Mouse (Mus musculus) heart, postnatal 36 days (tissue): ENCODE results near the gene Cpn1. TPM values are rescaled to one million over a fixed set of nuclear protein-coding genes. Genes with fewer than 3 reads are reported as not detected.

ENCODE experiments used
- DNase-seq, 2 experiments: peaks; one replicate each; pipeline ENCODE4 v3.0.0; 2021 to 2022
- intact Hi-C: fragments of 180-260 bp; cut with DNase I; formaldehyde crosslinking; loops from one replicate; pipeline ENCODE4 v1.15.1; 2025
- total RNA-seq, 2 experiments: library from RNA; stranded (reverse); gene quantifications; 2 replicates each; pipeline ENCODE4 v1.2.3; 2021

The Cpn1 gene
- under 1 TPM in 1 of 2 experiments, not detected in 1; 0.19 TPM for total RNA-seq

DNA sequence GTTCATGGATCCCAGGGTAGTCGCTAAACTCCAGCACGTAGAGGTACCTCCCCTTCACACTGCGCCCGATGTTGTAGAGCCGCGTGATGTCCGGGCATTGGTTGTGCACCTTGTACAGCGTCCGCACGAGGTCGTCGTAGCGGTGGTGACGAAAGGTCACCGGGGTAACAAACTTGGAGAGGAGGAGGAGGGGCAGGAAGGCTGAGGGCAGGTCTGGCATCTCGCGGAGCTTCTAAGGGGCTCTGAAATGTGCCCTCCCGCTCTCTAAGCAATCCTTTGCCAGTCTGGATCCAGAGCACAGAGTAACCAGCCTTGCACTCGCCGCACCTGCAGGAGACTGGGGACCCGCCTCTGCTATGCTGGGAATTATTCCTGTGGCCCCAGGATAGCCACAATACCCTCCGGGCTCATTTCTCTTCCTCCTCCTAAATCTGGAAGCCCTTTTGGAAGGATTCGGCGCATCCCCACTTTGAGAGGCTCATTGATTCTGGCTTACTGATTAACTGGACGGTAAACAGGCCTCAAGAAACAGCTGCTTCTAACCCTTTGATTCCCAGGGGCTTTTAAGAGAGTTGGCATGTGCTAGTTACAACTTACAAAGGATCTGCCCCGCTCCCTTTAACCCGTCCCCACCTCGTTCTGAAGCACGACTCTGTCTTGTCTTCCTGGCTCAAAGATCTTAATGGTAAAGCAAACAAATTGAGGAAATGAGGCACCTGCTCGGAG is at the start of gene Cpn1:
Cpn1 (minus strand) TSS at position 488 of the 726 bp plus-strand sequence.
- no peak for DNase-seq
- intact Hi-C loops: no loop called here

DNA sequence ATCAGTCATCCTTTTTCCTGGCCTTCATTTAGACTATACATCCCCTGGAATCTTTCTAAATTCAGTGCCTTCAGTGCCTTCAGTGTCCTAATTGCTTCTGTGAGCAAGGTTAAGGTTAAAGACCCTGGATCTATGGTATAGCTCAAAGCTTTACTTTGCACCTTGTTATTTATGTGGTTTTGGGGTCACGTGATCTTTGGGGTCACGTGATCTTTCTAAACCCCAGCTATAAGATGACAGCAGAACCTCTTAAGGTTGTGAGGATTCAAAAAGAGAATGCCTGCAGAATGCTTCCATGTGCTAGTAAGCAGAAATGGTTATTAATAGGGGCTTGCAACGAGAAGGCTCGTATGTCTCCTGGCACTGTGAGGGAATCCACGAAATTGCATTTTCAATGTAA is 47.0 kb upstream of the Cpn1 start:
- intact Hi-C loops: no loop called here
- no peak for DNase-seq

DNA sequence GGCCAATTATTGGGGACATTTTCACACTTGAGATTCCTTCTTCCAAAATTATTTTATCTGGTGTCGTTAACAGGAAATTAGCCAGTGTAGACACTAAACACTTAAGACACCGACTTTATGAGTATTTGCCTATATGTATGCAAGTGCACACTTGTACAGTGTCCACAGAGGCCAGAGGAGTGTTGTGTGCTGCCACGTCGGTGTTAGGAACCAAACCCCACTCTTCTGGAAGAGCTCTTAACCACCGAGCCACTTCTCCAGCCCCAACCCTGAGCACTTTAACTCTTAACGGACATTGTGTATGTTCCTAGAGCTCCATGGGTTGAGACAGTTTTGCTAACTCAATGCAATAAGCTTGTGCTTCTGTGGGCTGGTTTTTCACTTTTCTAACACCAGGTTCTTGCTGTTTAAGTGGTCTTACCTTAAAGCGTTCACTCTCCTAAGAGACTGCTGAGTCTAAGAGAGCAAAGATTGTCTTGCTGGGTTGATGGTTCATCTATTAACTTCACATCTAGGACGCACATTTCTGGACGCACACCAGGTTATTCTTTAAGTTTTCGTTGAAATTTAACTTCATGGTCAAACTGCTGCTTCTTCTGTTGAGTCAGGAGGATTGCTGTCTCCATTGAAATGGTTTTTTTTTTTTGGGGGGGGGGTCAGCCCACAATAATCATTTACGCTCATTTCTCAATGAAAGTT is 45.8 kb upstream of the Cpn1 start:
- DNase-seq: no peak
- intact Hi-C loops: no loop called here

DNA sequence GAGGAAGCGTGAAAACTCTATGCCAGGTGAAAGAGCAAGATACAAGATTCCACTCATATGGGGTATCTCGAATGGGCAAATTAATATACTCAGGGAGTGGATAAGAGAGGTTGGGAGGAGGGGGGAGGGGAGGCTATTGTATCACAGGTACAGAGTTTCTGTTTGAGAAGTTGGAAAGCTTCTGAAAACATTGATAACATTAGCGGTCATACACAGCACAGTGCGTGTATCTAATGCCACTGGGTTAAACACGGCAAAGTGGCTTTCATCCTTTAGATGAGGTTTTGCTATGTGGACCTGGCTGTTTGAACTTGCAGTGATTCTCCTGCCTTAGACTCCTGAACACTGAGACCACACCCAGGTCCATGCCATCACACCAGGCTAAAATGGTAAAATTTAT is 43.7 kb upstream of the Cpn1 start:
- DNase-seq: no peak
- intact Hi-C loops: no loop called here

DNA sequence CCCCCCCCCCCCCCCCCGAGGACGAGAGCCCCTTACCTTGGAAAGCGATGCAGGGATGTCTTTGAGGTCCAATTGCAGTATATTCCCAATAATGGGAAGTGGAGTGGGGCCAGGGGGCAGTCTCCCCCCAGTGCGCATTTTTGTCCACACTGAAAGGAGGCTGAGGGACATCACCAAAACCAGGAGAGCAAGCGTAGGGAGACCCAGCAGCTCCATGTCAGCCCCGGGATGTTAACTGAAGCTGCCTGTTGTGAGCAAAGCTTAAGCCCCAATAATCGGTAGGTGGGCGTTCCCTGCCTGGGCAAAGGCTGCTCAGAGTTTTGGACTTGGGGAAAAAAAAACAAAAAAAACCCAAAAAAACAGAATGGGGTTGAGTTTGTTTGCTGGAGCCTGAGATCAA is 42.6 kb upstream of the Cpn1 start, which contains the start of gene Cyp2c23:
Cyp2c23 (minus strand) TSS at position 237 of the 400 bp plus-strand sequence.
- intact Hi-C loops: no loop called here
- no peak for DNase-seq

DNA sequence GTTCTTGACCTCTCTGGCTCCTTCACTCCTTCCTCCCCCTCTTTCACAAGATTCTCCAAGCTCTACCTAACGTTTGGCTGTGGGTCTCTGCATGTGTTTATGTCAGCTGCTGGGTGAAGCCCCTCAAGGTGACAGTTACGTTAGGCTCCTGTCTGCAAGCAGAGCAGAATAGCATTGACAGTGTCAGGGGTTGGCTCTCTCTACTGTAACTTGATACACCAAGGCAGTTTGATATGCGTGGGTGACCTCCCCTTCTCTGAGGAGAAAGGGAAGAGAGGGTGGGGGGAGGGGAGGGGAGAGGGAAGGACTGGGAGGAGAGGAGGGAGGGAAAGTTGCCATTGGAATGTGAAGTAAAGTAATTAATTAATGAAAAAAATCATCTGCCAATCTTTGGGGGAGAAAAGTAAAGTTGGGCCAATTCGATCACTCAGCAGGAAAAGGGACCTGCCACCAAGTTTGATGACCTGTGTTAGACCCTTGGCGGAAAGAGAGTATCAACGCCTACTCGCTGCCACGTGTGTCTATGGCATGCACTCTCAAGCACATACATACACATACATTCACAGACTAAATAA is 40.7 kb upstream of the Cpn1 start:
- intact Hi-C loops: no loop called here
- no peak for DNase-seq

DNA sequence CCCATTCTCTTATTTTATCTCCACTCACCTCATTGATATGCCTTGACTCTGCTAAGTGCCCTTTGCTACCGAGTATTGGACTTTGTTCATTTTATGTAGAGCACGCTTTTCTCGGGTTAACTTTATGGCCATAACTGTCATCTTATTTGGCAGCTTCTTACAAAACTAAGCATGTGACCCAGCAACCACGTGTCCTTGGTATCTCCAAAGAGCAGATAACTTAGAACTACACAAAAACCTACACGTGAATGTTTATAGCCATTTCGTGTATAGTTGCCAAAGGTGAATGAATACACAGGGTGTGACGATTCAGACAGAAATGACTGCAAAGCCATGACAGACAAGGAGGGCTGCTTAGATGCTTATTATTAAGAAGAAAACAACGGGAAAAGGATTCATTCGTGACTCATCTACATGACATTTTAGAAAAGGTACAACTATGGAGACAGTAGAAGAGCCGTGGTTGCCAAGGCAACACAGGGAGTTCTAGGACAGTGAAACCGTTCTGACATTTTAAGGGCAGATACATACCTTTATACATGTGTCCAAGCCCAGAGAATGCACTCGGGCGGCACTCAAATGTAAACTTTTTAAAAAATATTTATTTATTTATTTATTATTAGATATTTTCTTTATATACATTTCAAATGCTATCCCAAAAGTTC is 38.7 kb upstream of the Cpn1 start:
- DNase-seq: no peak
- intact Hi-C loops: no loop called here

DNA sequence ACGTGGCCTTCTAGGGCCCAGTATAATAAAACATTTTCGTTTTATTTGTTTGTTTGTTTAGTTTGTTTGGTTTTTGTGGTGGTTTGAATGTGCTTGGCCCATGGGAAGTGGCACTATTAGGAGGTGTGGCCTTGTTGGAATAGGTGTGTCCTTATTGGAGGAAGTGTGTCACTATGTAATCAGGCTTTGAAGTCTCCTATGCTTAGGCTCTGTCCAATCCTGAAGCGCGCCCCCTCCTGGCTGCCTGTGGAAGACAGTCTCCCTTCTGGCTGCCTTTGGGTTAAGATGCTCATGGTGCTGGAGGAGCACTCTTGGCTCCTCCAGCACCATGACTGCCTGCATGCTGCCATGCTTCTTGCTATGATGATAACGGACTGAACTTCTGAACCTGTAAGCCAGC is 36.7 kb upstream of the Cpn1 start:
- DNase-seq: no peak

DNA sequence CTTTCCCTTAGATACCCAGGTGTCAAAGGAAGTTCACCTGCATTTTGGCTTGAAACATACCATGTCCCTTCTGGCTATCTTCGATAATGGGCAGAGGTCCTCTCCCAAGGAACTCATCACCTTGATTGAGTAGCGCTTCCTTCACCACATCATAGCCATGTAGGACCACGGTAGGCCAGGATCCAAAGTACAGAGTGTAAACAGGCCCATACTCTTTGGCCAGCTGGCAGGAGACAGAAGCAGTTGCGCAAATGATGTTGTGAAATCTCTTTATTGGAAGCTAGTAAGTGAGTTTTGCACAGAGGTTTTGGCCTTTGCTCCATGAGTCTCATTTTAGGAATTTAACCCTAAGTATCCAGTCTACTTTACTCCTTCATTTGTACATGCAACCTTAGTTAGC is 35.1 kb upstream of the Cpn1 start:
- peak; percentile 48 to 66 for DNase-seq
- intact Hi-C loops: no loop called here

More for the DNA sequence above, 36.7 kb upstream of the Cpn1 start:
- intact Hi-C loops: no loop called here

DNA sequence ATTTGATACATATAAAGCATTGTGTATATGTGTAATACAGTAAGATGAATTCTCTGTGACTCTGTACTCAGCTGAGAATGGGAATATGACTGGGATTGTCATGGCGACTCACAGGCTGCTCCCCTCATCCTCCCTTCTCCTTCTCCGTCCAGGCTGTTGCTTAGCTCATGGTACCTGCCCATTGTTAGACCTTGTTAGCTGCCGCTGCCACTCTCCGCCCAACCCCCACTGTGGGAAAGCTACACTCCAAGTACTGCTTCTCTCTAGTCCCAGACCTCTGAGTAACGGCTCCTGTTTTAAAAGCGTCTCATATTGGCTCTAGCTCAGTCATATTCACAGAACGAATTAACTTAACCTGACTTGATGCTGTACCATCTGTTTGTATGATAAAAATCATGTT is 33.4 kb upstream of the Cpn1 start:
- intact Hi-C loops: no loop called here
- DNase-seq: no peak

DNA sequence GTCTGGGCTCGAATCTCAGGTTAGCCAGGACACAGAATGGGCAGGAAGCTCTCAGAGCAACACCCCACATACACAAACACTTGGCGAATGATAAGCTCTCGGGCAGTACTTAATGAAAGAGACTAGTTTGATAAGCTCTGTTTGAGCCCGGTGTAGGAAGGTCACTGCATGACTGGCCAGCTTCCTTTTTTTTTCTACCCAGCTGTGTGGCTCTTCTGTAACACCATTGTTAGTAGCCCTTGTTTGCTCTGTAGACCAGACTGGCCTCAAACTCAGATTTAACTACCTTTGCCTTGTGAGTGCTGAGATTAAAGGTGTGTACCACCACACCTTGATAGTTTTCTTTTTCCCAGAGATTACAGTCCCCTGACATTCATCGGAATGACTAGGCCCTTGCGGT is 27.5 kb upstream of the Cpn1 start:
- no peak for DNase-seq
- intact Hi-C loops: no loop called here

DNA sequence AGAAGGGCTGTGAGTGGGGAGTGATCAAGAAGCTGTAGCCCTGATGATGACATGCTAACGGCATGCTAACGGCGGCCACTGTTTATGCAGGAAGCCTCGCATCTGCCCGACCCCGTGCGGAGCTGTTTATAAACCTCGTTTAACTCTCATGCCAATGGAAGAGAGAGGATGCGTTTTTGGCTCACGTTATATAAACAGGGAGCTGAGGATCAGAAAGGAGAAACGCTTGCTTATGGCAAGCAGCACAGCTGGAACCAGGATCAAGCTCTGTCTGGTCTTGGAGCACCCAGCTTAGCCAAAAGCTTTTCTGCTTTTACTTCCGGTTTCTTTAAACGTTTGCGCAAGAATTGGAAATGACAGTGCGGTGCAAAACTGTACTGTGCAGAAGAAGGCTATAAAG is 22.4 kb upstream of the Cpn1 start:
- intact Hi-C loops: no loop called here
- no peak for DNase-seq

DNA sequence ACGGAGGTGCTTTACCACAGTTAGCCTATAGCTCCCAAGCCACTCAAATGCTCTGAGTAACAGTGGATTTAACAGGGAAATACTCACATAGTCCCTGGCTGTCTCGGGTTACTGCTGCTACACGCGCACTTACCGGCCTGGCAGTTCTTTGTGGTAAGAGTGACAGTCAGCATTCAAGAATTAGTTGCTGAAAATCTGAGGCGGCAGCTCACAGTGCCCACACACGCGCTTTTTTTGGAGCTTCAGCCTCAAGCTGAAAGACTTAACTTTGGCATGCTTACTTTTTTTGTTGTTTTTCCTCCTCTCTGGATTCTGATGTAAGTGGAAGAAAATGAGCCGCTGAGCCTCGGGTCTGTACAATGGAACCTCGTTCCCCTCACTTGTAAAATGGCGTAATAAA is 20.8 kb upstream of the Cpn1 start:
- intact Hi-C loops: no loop called here
- DNase-seq: no peak

DNA sequence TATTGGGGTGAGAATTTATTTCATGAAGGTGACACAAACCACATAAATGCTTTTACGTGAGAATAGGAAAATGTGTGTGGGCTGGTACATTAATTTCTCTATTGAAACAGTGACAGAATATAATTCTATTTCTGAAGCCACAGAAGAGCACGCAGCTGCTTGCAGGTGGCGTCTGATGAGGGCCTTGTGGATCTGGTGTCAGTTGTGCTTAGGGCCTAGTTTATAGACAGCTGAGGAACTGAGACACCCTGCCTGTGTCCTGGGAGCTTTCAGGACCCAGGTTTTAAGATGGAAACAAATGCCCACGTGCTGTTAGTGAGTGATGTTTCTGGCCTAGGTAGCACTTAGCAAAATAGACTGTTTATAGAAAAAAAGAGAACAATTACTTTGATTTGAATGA is 18.7 kb upstream of the Cpn1 start:
- DNase-seq: no peak
- intact Hi-C loops: no loop called here

DNA sequence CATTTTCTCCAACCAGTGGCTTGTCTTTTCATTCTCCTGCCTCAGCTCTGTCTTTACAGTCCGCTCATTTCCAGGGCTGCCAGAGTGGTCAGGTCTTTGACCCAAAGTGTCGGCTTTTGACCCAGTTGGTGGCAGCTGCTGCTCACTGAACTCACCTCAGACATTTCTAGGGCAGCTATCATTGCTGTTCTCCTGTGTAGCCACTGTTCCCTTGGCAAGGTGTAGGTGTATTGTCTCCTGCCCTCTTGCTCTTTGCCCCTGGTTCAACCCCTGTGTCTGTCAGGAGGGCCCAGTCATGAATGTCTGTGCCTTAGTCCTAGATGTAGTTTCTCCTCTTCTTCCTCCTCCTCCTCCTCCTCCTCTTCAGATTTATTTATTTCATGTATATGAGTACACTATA is 17.9 kb upstream of the Cpn1 start:
- no peak for DNase-seq
- intact Hi-C loops: no loop called here

DNA sequence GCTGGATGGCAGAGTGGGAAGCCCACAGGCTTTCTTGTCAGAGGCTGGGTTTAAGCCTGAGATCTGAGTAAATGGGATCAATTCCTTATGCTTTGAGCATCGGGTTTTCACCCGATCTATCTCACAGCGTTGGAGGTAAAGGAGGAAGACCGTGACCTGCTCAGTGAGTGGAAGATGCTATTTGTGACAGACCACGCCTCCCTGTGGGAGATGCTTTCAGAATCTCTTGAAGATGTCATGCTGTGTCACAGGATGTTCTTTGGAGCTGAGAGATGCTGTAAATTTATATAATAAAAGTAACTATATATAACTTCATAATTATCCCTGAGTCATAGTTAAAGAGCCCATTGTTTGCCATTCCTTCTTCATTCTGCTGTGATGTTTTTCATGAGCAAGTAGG is 14.4 kb upstream of the Cpn1 start:
- intact Hi-C loops: no loop called here
- no peak for DNase-seq

DNA sequence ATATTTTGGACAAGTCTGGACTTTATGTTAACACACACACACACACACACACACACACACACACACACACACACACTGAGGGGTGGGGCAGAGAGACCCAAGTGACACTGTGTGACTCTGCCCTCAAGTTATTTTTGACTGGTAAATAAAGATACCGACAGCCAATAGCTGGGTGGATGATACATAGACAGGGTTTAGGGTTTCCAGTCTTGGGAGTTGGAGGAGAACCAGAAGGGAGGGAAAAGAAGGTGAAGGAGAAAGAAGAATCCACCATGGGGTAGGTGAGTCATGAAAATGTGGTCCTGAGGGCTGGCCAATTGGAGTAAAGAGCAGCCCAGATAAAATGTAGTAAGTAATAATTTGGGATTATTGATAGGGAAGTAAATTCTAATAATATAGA is 13.7 kb upstream of the Cpn1 start:
- no peak for DNase-seq
- intact Hi-C loops: no loop called here

DNA sequence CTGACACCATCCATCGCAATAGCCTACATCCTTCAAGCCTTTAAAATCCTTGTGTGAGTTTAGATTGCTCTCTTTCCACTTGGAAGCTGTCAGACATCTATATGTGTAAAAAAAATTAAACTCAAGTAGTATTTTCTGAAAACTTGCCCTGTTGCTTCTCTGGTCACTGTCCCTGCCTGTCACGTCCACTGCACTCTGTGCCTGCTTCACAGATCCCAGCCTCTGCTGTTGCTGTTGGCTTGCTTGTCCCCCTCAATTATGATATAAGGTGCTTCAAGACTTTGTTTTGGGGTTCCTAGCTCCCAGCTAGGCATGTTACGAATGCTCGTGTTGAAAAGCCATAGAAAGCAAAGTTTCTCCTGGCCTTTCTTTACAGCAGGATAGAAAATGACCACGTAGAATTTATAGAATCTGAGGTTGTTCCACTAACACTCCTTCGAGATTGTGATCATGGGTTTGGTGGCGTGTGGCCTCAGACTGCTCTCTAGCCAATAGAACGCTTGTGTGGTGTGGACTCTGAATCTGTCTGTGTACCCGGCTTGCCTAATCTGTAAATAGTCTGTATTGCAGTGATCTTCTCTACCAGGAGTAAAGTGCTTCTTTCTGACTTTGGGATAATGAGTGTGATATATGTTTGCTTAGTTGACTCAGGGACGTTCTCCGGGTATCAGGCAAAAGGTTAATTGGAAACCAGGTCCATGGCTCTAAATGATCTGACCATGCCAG is 12.6 kb upstream of the Cpn1 start:
- no peak for DNase-seq
- intact Hi-C loops: no loop called here

DNA sequence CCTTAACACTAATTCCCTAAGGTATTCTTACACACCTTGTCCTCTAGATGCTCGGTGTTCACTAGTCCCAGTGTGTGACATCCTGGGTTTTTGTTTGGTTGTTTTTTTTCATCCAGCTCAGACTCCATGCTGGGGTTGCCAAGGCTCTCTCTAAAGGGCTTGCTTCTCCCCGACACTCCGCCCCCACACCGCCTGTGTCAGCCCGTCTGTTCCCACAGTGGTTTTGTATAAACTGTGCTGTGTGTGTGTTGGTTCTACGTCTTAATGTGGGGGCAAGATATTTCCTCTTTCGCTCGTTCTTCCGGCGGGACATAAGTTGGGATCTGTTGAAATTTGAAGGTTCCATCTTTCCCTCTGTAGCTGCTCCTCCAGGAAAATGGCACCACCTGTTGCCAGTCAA is 11.7 kb upstream of the Cpn1 start:
- DNase-seq: no peak
- intact Hi-C loops: no loop called here

DNA sequence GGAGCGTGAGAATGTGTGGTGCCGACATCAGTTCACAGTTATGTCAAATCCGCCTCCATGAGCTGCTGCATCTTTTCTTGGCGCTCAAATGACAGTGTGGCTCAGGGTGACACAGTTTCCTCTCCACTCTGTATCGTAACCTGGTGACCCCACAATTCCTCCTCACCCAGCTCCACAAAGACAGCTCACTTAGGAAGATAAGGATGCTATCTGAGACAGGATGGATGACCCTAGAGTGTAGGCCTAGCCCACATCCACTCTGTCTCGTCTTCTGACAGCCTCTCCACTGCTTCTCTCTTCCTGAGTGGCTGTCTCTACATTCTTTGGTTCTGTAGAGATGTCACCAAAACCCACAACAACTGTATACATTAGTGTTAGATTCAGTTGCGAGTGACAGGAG is 9.1 kb upstream of the Cpn1 start:
- intact Hi-C loops: no loop called here
- DNase-seq: no peak

DNA sequence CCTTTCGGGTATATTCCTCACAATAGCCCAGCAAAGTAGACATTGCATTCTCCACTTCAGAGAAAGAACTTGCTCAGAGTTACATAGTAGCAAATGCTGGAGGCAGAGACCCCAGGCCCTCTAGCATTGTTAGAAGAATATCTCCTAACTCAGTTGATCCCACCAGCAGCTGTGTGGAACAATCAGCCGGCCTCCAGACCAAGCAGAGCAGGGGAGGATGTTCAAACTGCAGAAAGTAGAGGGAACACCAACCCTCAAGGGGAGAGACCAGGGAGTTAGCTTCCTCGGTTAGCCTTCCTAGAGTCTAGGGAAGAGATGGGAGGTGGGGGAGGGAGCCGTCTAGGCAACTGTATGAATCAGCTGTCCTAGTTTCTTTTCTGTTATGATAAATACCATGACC is 6.1 kb upstream of the Cpn1 start:
- intact Hi-C loops: loop anchor here (1.0 kb wide), 1 partner anchor 39 kb away; no protein-coding TSS in a partner anchor
- DNase-seq: no peak
